Mouse (Mus musculus) thymus, postnatal 0 days (tissue): ENCODE results near the gene Phactr1. TPM values are rescaled to one million over a fixed set of nuclear protein-coding genes. Genes with fewer than 3 reads are reported as not detected.

Source experiments
- DNase-seq: peaks from one replicate; pipeline ENCODE4 v3.0.0-alpha.2; 2015; ENCODE audit warnings: low spot score
- polyA plus RNA-seq: library from polyadenylated mRNA; unstranded; fragments of >200 nt; fragmentation: Nextera tagmentation; extraction: Ambion mirVana; gene quantifications from 2 replicates; pipeline ENCODE4 v1.2.1, GENCODE M21; 2015

The Phactr1 gene
- polyA plus RNA-seq, 1 experiment from 2014 or later = 2.7 TPM

- no peak for DNase-seq
Observed at GRCm38 (mm10) chr13:42866162-42866941, 185.9 kb downstream of the Phactr1 start.

DNA sequence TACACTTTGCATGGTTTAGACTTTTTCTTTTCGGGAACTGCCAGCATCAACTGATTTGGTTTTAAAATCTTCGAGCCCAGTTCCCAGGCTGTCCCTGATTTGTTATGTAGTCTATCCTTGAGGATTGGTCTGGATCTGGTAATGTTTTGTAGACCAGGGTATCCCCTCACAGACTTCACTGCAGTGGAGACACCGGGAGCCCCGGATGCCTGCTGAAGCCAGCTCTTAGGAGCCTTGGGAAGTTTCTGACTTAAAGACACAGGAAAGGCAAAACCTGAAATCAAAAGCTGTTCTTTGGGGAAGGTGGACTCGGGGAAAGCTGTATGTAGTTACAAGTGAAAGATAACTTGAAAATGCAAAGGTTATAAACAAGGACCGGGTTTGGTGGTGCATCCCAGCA is 186.6 kb downstream of the Phactr1 start:
- no peak for DNase-seq

DNA sequence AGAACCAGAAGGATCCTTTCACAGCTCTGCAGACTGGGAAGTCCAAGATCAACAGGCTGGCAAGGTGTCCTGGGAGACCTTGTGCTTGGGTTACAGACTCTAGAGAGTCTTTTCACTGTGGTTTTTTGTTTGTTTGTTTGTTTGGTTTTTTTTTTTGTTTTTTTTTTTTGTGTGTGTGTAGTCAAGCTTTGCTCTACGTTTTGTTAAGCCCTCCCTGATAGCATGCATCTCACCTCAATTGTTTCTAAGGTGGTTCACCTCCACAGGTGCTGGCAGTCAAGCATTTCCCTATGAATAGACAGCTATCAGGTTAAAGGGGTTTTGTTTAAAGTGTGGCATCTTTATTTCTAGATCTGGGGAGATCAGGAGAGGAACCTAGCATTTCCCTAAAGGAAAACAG is 191.7 kb downstream of the Phactr1 start:
- DNase-seq = no peak

GRCm38 (mm10) chr13:42878346-42878745 is 197.9 kb downstream of the Phactr1 start:
- DNase-seq = no peak

- DNase-seq = no peak
Observed at GRCm38 (mm10) chr13:42884033-42884724, 203.8 kb downstream of the Phactr1 start.

- DNase-seq = no peak
Observed at GRCm38 (mm10) chr13:42884725-42885115, 204.3 kb downstream of the Phactr1 start.

DNA sequence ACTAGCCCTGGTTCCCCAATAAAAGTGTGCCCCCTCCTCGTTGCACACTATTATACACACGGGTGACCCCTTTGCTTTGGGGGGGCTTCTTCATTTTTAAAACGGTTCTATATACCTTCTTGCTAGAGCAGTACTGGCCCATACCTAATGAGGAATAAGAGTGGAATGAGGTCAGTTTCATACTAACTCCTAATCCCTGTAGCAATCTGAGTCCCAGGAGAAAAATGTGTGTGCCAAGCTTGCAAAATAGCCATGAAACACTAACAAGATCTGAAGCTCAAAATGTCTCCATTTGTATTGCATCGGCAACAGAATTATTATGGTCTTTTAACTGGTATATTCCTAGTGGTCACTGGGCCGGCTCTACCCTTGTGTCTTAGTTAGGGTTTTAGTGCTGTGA is 207.3 kb downstream of the Phactr1 start:
- DNase-seq = no peak

GRCm38 (mm10) chr13:42889516-42890474 is 209.4 kb downstream of the Phactr1 start:
- DNase-seq = no peak

DNA sequence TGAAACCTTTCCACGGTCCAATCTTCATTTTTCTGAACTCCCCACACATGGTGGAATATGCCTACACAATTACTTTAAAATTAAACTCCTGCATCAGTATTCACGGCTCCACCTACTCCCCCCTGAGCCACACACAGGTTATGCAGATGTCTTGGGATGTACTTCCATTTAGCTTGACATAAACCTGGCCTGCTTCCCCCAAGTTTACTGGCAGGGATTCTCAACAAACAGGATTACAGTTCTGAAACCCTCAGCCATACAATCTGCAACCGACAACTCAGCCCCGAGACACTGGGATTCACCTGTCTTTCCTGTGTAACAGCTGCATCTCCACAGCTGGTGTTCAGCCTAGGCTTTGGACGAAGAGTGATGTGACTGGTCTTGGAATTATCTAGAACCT is 210.2 kb downstream of the Phactr1 start:
- no peak for DNase-seq

DNA sequence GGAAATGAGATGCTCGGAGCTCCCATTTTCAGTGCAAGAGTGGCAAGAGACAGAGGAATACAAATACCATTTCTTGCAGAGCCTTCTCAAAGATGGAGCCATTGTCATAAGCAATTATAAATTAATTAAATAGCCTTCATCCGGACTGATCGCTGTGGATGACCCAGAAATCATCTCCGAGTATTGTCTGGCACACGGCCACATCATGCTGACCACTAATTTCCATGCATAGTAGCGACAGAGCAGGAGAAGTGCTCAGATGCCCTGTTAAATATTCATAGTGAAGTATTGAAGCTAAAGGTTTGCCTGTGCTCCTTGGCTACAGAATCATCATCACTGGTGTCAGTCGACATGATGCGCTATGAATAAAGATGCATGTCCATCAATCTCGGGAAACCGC is 213.6 kb downstream of the Phactr1 start:
- no peak for DNase-seq

- no peak for DNase-seq
Observed at GRCm38 (mm10) chr13:42894598-42894997, 214.2 kb downstream of the Phactr1 start.

DNA sequence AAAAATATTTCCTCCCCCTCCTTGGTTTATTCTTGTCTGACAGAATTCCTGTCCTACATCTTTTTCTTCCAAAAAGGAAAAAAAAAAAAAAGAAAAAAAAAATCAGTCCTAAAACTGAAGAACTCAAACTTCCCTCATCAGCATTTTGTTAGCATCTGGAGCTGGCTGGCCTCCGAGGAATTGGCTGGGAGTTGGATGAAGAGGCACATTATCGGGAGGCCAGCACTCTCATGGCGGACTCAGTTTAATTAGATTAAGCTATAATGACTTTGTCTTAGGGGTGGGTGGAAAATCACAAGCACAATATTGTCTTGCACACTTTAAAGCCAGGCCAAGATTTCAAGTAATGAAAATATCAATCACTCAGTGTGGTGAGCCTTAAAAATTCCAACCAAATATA is 215.6 kb downstream of the Phactr1 start:
- no peak for DNase-seq

DNA sequence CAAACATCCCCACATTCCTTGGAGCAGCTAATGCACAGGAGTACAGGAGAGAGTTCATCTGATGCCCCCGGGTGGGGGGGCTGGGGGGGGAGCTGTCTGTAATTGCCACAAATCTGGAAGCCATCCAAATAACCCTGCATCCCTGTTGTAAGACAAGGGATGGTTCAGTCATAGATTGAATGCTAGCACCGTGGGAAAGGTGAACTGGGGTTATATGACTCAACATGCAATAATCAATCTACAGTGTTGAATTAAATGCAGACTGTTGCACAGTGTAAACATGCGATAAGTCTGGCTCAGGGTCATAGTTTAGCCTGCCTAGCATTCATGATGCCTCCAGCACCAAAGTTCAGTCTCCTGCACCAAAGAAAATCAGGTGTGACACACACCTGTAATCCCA is 219.2 kb downstream of the Phactr1 start:
- no peak for DNase-seq

DNA sequence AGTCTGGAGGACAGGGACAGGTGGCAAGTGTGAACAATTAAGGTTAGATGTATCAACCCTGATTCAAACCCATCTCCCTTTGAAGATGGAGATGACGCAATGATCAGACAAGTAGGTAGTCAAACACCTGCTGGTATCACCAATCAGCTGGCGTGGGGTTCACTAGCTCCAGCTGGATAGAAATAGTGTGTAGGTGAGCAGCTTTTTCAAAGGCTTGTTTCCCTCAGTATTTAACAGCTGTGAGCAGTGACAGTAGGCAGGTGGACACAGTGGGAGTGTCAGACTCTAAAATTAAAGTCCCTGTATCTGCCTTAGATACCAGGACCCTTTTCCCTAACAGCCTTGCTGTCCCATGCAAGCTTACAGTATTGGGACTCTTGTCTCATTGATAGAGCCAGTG is 221.4 kb downstream of the Phactr1 start:
- DNase-seq = no peak

- no peak for DNase-seq
Observed at GRCm38 (mm10) chr13:42902859-42903258, 222.4 kb downstream of the Phactr1 start.

DNA sequence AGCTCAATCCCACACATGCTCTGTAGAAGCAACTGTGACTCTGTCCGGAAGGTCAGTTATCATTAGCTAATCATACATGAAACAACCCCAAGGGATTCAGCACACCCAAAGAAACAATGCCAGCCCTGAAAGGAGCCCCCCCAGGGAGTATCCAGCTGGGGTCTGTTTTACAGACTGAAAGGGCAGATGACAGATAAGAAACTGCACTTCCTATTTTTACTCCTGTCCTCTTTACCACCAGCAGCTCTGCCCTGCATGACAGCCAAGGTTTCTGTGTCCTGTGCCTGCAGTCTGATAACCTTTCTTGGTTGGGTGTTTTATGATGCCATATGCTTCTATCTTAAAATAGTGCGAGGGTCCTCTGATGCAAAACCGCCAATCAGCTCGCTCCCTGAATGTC is 225.4 kb downstream of the Phactr1 start:
- DNase-seq = no peak

GRCm38 (mm10) chr13:42906990-42907389 is 226.6 kb downstream of the Phactr1 start:
- DNase-seq = no peak

DNA sequence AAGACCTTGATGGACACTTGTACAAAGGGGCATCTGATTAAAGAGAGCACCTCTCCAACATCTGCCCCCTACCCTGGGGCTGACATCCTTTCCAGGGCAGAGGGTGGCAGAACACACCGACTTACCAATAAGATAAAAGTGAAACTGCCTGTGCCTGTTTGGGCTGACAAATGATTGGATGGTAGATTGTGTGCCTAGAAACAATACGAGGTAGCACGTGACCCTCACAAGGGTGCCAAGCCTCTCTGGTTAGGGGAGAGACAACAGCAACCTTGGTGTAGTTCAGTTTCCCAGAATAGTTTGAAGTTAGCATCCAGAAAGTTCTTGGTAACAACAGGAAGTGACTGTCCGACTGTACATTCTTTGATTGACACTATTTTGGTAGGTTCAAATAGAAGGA is 234.7 kb downstream of the Phactr1 start:
- DNase-seq = no peak

DNA sequence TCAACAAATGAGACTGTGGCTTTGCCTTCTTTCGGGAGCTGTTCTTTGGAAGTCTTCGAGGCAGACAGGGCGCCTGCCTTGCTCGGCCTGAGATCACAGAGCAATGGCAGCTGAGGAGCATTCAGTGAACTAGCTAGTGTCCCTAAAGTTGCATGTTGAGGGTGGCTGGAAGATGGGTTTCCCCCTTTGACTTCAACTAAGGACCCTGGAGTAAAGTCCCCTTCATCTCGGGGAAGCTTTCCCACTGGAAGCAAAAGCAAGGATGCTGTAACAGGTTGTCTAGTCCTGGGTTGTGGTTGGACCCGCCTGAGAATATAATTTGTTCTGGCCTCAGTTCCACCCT is 235.4 kb downstream of the Phactr1 start:
- no peak for DNase-seq

- no peak for DNase-seq
Observed at GRCm38 (mm10) chr13:42916194-42917033, 236.0 kb downstream of the Phactr1 start.

GRCm38 (mm10) chr13:42917251-42917650 is 236.8 kb downstream of the Phactr1 start:
- no peak for DNase-seq
